Mouse (Mus musculus) adrenal gland (tissue): Measurements from ENCODE around the gene Sap18b.

ENCODE experiments used
- intact Hi-C: fragments of 180-260 bp; cut with DNase I; formaldehyde crosslinking; loops from one replicate; pipeline ENCODE4 v1.15.1; 2025

Gene Sap18b

GRCm38 (mm10) chr8:95871690-95872089, 46.5 kb downstream of the Sap18b start:
- intact Hi-C loops, result no loop called here

GRCm38 (mm10) chr8:95875270-95875669, 50.1 kb downstream of the Sap18b start:
- intact Hi-C loops, result no loop called here
